Mouse (Mus musculus) retina, embryonic 14.5 days (tissue): ENCODE data around the gene Asxl1.
A peak's percentile ranks its signal among the peaks of the same experiment; 100 is the strongest.

ENCODE experiments used
- DNase-seq: peaks from one replicate; pipeline ENCODE4 v3.0.0-alpha.2; 2015; ENCODE audit warnings: low spot score

Gene Asxl1

DNA sequence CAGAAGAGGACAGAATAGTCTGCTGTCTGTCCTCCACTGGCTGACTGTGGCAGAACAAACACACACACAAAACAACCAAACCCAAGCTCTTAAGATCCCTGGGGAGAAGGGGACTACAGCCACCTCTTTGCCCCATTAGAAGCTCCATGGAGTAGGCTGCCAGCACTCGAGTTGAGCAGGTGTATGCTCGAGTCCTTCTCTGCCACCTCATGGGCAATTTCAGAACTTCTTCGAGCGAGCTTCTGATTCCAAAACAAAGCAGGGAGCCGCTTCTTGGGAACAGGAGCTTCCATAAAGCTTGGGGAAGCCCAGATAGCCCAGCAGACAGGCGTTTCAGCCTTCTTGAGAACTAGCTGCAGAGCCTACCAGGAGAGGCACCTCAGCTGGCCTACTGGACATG lies 66.9 kb downstream of the Asxl1 start:
- no peak for DNase-seq

DNA sequence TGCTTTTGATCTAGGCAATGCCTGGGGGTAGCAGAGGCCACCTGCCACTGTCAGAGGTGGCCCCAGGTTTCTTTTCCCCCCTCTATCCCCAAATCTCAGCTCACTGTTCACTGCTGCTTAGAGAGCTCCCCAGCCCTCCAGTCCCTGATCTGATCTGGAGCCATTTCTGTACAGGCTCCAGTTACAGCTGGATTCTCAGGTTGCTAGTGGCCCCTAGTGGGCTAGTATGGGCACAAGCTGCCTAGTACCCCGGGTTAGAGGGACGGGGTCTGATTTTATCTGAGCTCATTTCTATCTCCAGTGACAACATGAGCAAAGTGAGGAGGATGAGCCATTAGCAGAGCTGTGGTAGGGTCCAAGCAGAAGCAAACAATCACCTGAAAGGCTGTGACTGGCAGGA lies 69.0 kb downstream of the Asxl1 start:
- DNase-seq: peak; percentile 72

DNA sequence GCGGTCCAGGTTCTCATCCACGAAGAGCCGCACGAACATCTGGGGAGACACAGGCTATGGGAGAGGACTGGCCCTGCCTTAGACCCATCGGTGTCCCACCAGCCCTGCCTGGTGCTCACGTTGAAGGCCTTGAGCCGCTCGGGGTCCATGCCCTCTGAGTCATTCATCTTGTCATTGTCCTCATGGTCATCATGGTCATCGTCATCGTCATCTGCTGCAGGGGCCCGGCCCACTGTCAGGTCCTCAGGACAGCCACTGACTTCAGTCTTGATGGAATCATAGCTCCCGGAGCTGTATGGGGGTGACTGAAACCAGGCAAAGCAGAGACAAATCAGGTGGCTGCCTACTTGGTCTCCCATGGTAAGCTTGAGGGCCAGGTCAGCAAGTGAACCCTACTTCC lies 72.2 kb downstream of the Asxl1 start:
- DNase-seq: no peak

DNA sequence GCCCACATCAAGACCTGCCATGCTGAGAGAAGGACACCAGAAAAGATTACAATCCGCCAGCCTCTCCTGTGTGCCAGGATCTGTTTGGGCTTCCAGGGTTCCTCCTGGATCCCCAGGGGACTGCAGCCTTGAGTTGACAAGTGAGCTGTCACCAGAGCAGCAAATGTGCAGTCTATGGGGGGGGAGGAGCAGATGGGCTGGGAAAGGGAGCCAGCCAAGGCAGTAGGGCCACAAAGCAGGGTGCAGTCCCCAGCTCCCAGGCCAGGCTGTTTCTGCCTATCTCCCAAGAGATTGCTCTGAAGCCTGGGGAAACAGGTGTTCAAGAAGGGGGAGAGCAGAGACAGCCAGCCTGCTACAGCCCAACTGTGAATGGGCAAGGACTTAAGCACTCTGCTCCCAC lies 72.8 kb downstream of the Asxl1 start:
- no peak for DNase-seq

DNA sequence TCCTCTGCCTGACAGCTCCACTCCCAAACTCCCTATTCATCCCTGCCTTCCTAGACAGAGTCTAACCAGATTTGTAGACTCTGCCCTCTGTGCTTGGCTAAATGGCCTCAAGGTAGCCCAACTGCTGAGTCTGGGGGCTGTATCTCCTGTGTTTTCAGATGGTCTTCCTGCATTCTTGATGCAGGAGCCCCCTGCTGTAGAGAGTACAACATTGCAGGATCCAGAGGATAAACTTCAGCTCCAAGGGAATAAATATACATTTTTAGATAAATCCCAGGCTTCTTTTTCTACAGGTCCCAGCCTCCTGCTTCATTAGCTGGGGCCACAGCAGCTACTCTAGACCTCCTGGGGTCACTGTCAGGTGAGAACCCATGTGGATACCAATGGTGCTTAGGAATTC lies 75.6 kb downstream of the Asxl1 start:
- peak; percentile 45 for DNase-seq

DNA sequence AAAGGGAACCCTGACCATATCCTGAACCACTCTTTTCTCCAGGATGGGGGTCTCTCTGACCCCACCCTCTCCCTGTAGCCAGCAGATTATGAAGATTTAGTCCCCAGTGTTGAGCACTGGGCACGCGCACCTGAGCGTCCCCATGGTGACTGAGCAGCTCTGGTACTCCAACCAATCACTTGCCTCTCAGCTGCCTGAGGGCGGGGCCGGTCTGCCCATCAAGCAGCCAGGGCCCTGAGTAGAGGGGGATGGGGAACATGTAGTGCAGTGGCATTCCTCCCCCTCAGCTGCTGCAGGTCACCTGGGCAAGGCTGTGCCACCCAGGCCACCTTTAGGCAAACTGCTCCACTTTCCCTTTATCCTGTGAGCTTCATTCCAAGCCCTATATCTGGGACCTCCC lies 76.4 kb downstream of the Asxl1 start:
- peak; percentile 35 for DNase-seq

DNA sequence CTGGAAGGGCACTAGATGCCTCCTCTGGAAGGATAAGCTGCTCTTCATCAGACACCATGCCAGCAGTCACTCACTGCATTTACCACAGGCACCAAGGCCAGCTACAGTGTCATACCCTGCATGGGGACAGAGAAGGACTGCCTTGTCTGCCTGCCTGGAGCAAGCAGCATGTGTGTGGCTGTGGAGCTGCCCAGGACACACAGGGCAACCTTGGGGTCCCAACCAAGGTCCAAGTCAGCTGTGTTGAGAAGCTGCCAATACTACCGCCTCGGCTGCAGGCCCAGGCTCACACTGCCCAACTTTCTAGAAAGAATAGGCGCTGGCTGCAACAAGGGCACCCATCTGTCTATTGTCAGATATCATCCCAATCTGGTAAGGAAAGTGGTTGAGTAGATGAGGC lies 77.5 kb downstream of the Asxl1 start:
- no peak for DNase-seq

DNA sequence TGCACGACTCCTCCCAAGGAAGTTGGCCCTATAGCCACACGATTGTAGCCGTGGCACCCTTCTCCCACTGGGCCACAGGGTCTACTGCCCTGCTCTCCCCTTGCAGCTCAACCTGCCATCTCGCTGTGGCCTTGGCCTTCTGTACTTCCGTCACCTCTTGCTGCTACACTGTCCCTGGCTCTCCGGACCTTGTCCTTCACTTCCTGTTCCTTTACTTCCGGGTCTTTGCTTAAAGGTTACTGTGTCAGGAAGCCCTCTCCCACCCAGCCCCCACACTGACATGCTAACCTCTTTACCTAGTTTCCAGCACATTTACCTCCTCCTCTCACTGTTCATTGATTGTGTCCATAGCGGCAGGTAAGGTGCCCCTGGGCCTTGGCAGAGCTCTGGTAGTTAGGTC lies 78.9 kb downstream of the Asxl1 start:
- DNase-seq: no peak

DNA sequence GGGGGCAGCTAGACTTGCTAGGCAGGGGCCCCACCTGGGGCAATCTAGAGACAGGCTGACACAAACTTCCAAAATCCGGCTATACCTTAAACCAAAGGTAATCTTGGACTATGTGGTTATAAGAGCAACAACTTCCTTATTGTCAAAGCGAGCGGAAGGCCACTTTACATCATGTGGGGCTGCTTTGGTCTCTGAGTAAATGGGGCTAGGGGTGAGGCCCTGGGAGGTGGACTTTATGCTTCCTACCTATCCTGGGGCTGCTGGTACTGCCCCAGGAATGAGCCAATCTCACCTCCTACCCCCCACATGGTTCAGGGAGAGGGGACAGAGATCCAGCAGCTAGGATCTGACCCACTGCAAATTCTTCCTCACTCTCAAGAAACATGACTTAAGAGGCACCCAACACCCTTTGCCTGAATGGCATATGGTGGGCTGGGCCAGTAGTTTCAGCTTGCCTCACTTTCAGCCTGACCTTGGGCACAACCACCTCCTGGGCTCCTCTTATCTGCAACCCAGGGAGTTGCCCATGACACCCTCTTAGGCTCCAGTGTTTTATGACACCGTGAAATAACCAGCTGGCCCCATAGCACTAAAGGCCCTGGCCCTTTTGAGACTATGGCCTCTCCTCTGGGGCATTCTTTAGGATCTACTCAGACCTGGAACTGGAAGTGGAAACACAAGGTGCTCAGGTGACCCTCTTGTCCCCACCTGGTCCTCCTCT lies 79.7 kb downstream of the Asxl1 start:
- DNase-seq: no peak

DNA sequence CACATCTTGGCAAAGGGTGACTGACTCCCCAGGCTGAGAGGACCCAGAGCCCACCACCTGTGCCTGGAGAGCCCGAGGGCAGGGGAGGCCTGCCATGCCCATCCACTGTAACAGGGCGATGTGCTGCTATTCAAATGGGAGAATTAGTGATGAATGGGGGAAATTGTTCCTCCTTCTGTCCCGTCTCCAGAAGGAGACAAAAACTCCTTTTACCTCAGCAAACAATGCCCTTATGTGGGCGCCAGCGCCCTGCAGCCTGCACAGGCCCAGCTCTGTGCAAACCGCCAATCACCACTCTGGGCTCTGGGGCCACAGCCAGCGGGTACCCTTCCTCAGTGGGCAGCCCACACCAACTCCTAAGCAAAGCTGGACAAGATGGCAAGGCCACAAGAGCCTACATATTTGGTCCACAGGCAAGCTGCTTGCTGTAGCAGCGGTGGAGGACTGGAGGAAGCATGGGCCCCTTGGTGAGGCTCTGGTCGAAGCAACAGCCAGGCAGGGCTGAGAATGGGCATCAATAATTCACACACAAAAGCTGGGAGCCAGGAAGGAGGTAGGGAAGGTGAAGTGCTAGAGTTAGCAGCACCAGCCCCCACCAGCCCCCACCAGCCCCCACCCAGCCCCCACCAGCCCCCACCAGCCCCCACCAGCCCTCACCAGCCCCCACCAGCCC lies 80.5 kb downstream of the Asxl1 start:
- DNase-seq: no peak

DNA sequence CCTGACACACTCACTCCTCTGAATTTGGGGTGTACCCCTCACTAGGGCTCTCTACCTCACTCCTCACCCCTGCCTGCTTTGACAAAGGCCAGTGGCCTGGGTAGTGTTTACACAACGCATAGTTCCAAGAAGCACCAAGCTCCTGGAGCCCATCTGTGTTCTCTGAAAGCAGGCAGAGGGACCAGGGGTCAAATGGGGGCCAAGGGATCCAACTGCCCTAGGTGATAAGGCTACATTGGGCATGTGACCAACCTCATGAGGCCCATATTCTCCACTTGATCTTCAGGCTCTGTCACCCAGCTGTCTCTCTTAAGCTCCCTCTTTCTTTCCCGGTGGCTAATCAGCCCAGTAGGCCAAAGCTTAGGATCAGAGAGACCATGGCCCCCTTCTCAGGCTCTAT lies 81.3 kb downstream of the Asxl1 start:
- DNase-seq: no peak

DNA sequence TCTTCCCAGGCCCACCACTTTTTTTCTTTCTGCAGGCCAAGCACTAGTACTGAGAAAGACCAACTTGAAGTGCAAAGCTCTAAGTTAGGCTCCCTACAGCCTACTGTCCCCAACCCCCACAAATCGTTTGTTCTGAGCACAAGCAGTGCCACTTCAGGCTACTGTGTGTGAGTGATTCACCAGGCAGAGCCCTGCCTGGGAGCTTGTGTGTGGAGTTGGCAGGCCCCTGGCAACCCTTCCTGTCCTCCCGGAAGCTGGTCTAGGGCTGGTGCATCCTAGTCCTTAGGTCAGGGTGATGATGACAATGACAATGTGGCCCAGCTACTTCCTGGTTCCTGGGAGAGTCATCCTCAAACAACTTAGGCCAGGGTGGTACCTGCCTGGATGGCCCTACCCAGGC lies 82.9 kb downstream of the Asxl1 start:
- DNase-seq: no peak

DNA sequence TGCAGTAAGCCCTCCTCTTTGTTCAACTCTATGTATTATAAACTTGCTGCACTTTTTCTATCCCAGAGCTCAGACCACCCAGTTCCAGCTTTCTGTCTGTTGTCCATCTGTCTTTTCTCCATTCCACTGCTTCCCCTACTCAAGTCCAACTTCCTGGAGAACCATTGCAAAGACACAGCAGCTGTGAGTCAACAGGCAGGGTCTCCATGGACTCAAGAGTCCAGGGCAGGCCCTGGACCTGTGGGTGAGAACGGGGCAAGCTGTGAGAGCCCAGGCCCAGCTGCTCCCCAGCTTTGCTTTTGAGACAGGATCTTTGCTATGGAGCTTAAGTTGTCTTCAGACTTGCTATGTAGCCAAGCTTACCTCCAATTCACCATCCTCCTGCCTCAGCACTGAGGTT lies 84.9 kb downstream of the Asxl1 start:
- no peak for DNase-seq

DNA sequence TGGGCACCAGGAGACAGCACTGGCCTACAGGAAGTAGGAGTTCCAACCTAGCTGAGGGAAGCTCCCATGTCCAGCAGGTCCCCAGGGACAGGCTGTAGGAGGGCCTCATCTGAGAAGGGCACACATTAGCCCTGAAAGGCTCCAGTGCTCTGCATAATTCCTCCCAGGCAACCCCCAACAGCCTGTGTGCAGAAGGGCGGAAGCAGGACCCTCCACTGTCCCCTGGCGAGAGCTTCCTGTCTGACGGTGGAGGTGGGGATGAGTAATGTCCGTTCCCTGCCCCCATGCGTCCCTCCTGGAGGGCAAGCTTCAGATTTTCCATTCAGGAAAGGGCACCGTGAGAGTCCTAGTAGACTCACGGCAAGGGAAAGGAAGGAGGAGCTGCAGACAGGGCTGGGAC lies 86.9 kb downstream of the Asxl1 start:
- no peak for DNase-seq

DNA sequence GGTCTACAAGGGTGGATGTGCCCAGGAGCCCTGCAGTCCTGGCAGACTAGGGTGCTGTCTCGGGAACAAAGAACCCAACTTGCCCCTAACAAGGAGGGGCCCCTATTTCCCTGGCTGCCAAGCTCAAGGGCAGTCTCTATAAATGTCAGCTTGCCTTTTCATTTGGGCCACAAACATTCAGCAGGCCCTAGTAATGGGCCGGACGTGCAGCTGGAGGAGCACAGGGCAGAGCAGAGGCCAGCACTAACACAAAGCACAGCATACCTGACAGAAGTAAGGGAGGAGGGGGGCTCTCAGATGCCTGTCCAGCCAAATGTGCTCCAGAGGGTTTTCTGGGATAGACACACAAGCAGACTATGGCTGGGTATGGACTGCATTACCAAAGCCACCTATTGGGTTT lies 88.2 kb downstream of the Asxl1 start:
- DNase-seq: no peak

DNA sequence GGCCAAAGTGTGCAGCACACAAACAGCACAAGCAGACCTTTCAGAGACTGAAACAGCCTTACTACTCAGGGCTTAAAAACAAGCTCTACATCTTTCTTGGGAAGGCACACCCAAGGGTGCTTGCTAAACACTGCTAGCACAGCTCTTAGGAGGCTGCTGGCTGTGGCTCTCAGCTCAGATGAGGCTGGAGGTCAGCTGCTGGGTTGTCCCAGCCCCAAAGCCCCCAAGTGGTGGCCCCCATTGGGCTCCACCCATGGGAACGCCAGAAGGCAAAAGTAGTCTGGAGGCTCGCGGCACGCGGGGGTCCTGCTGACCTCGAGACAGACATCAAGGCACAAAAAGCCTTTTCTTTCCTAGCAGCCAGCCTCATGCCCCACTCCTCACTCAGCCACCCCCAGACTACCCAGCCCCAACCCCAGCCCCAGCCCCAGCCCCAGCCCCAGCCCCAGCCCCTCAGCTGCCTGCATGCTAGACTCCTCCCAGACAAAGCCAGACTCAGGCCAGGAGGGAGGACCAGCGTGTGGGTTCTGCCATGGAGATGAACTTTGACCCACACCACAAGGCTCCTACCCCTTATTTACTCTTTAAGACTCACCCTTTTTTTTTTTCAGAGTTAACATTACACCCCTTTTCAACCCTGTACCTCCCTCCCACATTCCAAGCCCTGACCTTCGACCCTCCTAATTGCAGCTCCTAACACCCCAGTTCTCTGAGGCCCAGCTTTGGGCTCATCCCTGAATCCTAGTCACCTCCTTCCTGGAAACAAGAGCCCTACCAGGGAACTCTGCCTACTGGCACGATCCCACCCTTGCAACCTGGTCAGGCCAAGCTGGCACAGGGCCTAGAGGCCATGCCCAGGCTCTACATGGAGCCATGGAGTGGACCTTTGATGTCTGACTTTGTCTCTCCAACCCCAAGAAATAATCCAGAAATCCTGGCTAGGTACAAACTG lies 89.5 kb downstream of the Asxl1 start:
- no peak for DNase-seq

DNA sequence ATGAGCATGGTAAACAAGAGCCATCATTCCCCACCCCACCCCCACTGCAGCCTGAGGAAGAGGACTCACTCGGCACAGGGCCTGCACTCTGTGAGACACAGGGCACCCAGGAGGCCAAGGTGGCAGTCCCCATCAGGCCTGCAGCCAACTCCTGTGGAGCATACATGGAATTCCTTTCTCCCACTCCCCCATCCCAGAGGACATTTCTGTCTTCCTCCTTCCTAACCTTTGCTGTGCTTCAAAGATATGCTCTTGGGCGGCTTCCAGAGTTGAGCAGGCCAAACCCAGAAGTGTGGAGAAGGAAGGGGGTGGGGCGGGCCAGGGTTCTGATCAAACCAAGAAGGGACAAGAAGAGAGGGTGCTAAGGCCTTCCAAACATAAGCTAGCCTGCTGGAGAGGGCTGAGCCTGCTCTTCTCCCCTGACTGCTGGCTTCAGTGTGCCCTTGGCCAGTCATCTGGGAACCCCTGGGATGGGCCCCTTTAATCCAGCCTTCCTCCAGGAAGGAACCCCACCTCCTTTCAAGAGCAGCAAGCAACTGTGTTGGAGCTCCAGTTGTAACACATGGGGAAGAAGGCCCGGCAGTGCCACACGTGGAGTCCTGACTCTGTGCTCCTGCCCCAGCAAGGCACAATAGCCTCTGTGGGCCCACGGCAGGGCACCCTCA lies 91.1 kb downstream of the Asxl1 start:
- DNase-seq: no peak

DNA sequence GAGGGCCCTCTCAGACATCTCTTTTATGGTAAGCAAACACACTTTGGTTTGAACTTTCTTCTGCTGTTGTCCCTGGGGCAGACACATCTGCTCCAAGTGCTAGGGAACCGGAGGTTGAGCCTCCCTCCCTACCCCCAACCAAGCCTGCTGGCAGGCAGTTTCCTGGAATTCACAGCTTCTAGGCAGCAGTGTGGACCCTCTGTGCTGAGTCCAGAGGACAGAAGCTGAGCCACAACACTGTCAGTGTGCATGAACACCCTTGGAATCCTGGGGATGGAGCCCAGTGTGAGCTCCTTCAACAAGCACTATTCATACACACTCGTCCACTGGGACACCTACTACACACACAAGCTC lies 91.7 kb downstream of the Asxl1 start:
- DNase-seq: no peak

DNA sequence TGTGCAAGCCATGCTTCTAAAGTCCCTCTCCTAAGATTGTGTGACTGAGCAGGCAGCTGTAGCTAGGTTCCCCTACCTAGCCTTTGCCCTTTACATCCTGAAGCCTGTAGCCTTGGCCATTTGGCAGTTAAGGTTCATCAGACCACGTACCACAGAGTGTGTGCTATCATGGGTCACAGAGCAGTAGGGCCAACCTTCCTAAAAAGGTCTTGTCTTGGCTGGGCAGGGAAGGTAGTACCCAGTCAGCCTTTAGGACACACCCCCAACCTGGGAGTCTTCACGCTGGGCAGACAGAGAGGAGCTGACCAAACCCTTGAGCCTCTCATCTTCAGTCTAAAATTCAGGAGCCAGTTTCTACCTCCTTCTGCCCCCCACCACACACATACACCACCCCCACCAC lies 95.1 kb downstream of the Asxl1 start:
- DNase-seq: no peak

DNA sequence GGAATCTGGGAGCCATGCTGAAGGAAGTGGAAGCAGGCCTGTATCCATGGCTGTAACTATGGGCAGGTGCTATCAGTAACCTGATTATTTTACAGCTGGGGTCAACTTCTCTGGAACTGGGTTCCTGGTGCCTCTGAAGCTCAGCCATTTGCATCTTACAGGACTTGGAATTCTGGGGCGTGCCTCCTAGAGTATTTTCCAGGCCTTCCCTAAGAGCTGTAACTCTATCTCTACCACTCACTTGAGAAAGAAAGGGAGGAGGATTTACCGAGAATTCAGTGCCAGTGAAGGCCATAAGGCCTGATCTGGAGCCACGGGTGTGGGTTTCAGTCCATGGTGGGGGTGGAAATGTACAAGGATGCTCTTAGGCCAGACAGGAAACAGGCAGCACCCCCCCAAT lies 95.6 kb downstream of the Asxl1 start:
- no peak for DNase-seq

DNA sequence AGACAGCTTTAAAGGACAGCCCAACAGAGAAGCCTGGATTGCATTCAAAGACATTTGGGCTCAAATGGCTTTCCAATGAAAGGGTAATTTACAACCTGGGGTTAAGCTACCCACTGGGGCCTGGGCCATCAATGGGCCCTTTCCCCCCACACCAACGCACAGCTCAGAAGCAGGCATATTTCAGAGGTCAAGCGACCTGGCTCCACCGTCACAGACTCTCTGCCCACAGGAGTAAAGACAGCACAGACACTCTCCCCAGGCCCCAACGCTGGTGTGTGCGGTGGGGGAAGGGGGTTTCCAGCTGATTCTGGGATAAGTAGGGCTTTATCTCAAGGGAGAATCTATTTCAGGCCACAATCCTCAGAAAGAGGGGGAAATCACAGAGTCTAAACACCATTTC lies 97.1 kb downstream of the Asxl1 start:
- no peak for DNase-seq

DNA sequence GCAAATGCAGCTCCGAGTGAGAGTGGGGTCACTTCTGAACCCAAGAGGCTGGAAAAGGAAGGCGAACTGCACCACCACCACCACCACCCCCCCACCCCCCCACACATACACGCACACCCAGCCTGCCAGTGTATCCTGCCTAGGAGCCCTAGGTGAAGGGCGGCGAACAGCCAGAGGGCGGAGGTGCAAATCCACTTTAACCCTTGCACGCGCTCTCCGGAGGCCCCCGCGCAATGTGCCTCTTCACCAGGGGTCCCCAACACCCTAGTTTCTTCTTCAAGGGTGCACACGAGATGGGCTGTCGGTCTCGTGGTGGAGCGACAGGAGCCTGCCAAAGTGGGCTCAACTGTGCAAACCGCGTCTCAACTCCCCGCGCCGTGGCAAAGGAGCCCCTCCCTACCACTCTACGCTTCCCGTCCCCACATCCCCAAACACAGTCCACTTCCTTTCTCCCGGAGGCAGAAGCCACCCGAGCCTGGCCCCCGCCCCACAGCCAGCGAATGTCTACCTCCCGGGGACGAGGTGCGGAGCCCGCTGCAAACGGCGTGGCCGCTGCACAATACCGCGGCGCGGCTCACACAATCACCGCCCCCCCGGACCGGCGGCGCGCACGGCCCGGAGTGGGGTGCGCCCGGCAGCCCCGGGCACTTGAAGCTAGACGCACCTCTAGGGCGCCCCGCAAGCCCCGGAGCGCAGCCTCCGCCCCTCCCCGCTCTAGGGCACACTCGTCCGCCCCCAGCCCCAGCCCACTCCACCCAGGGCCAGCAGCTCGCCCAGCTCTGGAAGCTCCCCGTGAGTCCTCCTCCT lies 98.0 kb downstream of the Asxl1 start:
- DNase-seq: no peak
